ENCODE assay signal across 8 mouse cellular contexts in genomic region chr2:69128921-69129395, GRCm38 (mm10). TPM values are rescaled to one million over a fixed set of nuclear protein-coding genes. Genes with fewer than 3 reads are reported as not detected.
DNase-seq lines count a peak whose midpoint lies in the region; ATAC-seq and TF ChIP-seq lines count a peak whose summit lies in the region.

No protein-coding gene starts in this region.

- H3K36me3 ChIP-seq in heart, embryonic 15.5 days, result no peaks in the 10 kb centered on the region
- no peaks in the 10 kb centered on the region for H3K36me3 ChIP-seq in midbrain, embryonic 14.5 days (ENCODE audit: control insufficient read depth, insufficient read depth, low read length)

- ATAC-seq in heart, embryonic 15.5 days (replicated peaks; ENCODE audit: insufficient number of reproducible peaks, insufficient read depth, low FRiP score, low read depth), result peak; percentile 27; the same call in 1 of the 2 replicates
- ATAC-seq in midbrain, embryonic 14.5 days (ENCODE audit: low FRiP score, low TSS enrichment), result peak; percentile 73; the same call in 1 of the 2 replicates

- H3K9ac ChIP-seq in heart, embryonic 15.5 days, result no peak overlapping the region
- H3K9ac ChIP-seq in midbrain, embryonic 14.5 days (replicated peaks; ENCODE audit: low read length), result no peak overlapping the region

- H3K27me3 ChIP-seq in heart, embryonic 15.5 days, result no peaks in the 10 kb centered on the region
- H3K27me3 ChIP-seq in midbrain, embryonic 14.5 days (ENCODE audit: control insufficient read depth, insufficient read depth, low read length), result no peaks in the 10 kb centered on the region
- no peaks in the 10 kb centered on the region for H3K27me3 ChIP-seq in cerebellum, adult 2 months (ENCODE audit: control insufficient read depth, insufficient read depth, low read length)

- TF ChIP-seq POLR2A in cerebellum, adult 2 months (IDR thresholded peaks at IDR 0.05; ENCODE audit: borderline replicate concordance, insufficient read depth, low read length), result no peak

- no peak for TF ChIP-seq CTCF in cerebellum, adult 2 months (IDR thresholded peaks at IDR 0.05; ENCODE audit: borderline replicate concordance, insufficient read depth, low read depth, low read length)

- 51% methylated on average over 10 of the region's 10 CpGs for WGBS in heart, embryonic 15.5 days
- 21% methylated on average over 10 of the region's 10 CpGs for WGBS in midbrain, embryonic 14.5 days
- 16% methylated on average over 10 of the region's 10 CpGs for WGBS in cerebellum, adult 2 months

- no peaks in the 10 kb centered on the region for H3K9me3 ChIP-seq in heart, embryonic 15.5 days (replicated peaks)
- no peaks in the 10 kb centered on the region for H3K9me3 ChIP-seq in midbrain, embryonic 14.5 days (ENCODE audit: control insufficient read depth, low read length)

- peak overlapping the region; percentile 55 for H3K27ac ChIP-seq in heart, embryonic 15.5 days
- H3K27ac ChIP-seq in midbrain, embryonic 14.5 days (replicated peaks; ENCODE audit: low read depth, low read length), result 0 out of 2 replicates have a peak overlapping the region, but pooled peaks have one; percentile 37
- no peak overlapping the region for H3K27ac ChIP-seq in cerebellum, adult 2 months (ENCODE audit: insufficient read depth, low read length)

- peak overlapping the region; percentile 27; the same call in 1 of the 2 replicates for H3K4me2 ChIP-seq in heart, embryonic 15.5 days
- peak overlapping the region; percentile 35 for H3K4me2 ChIP-seq in midbrain, embryonic 14.5 days (ENCODE audit: low read length)

- no peak overlapping the region for H3K4me3 ChIP-seq in heart, embryonic 15.5 days
- H3K4me3 ChIP-seq in midbrain, embryonic 14.5 days (replicated peaks; ENCODE audit: low read depth, low read length), result no peak overlapping the region
- H3K4me3 ChIP-seq in cerebellum, adult 2 months (replicated peaks; ENCODE audit: insufficient read depth, low read depth, low read length), result no peak overlapping the region

- intact Hi-C loops in left cerebral cortex, postnatal 14 days (cut with DNase I), result no loop called here

- H3K4me1 ChIP-seq in heart, embryonic 15.5 days (replicated peaks), result 0 out of 2 replicates have a peak, but pooled peaks cover 3% of the 10 kb centered on the region
- peaks cover 9% of the 10 kb centered on the region for H3K4me1 ChIP-seq in midbrain, embryonic 14.5 days (ENCODE audit: control insufficient read depth, insufficient read depth, low read length)
- no peaks in the 10 kb centered on the region; the same call in 1 of the 2 replicates for H3K4me1 ChIP-seq in cerebellum, adult 2 months (ENCODE audit: control insufficient read depth, insufficient read depth, low read length)

- DNase-seq in CD4-positive, CD25-positive, alpha-beta regulatory T cell, adult 2 months (ENCODE audit: low read depth, low spot score), result peak; percentile 37
- DNase-seq in c-Kit-positive CD71-negative TER-119-negative erythroid progenitor cells, embryonic 14.5 days (ENCODE audit: low read depth), result peak; percentile 18
- peak; percentile 47 to 61 for DNase-seq in kidney, postnatal 25 days
- peak; percentile 51 for DNase-seq in midbrain, embryonic 14.5 days
- DNase-seq in ovary, adult 18-20 months (ENCODE audit: low spot score), result no peak
- DNase-seq in cerebellum, adult 2 months, result no peak
- no peak for DNase-seq in left cerebral cortex, postnatal 14 days (ENCODE audit: low spot score in 2 of 2)

RNA-seq across cellular contexts. Expression of gene Nostrin, which starts 6.6 kb away (rescaled TPM):
- polyA plus RNA-seq in heart, embryonic 15.5 days (2015; fragmentation: Nextera tagmentation; extraction: Ambion mirVana), result 3.7 and 4.5 TPM in 2 replicates
- 0.94 and 1.4 TPM in 2 replicates for polyA plus RNA-seq in midbrain, embryonic 14.5 days (2014; fragmentation: Nextera tagmentation; extraction: Ambion mirVana)
- 3.5 and 3.9 TPM in 2 replicates for polyA plus RNA-seq in cerebellum, adult 2 months (2012; rRNA removed)
- total RNA-seq in left cerebral cortex, postnatal 14 days (2021), result 1 to 10 TPM; 4.7 to 7.6 TPM

Comparison
In these comparisons a context has a peak if more than half of its experiments do, and no peak if none do; other contexts are left out.
1. DNase-seq: peak in CD4-positive, CD25-positive, alpha-beta regulatory T cell, adult 2 months (single experiment), c-Kit-positive CD71-negative TER-119-negative erythroid progenitor cells, embryonic 14.5 days (single experiment), kidney, postnatal 25 days (2 of 2) and midbrain, embryonic 14.5 days (single experiment); none in ovary, adult 18-20 months (single experiment), cerebellum, adult 2 months (0 of 2) and left cerebral cortex, postnatal 14 days (0 of 2).